Mouse (Mus musculus) lung, postnatal 10 days (tissue): ENCODE data around the gene Olfr262.
"Not testable (repeated sequence)": the region's sequence is repeated elsewhere in the genome, so short reads cannot be mapped to it uniquely, and the experiment has no call there.

Source experiments
- DNase-seq: peaks from one replicate; pipeline ENCODE4 v3.0.0; 2021

Gene Olfr262

GRCm38 (mm10) chr19:12241559-12241958, at the start of gene Olfr262:
Gene Olfr262 (minus strand): TSS chr19:12241659.
- no peak for DNase-seq

GRCm38 (mm10) chr19:12279554-12279953, 38.1 kb upstream of the Olfr262 start, which contains the start of gene Olfr1434:
Gene Olfr1434 (plus strand): TSS chr19:12279854.
- no peak for DNase-seq

- DNase-seq = no peak
These were observed 19.3 kb upstream of the Olfr262 start, which contains the start of gene Olfr235 for GRCm38 (mm10) chr19:12260732-12261131. Gene Olfr235 (plus strand): TSS chr19:12261032.

GRCm38 (mm10) chr19:12232496-12232895, 9.0 kb downstream of the Olfr262 start, which contains the start of gene Olfr1432:
Gene Olfr1432 (minus strand): TSS chr19:12232596.
- DNase-seq = not testable (repeated sequence)

GRCm38 (mm10) chr19:12200334-12200733, 41.1 kb downstream of the Olfr262 start, which contains the start of gene Olfr1431:
Gene Olfr1431 (plus strand): TSS chr19:12200634.
- no peak for DNase-seq

GRCm38 (mm10) chr19:12199076-12199475, 42.4 kb downstream of the Olfr262 start:
- not testable (repeated sequence) for DNase-seq
